Mouse (Mus musculus): ENCODE data around the gene Timm23.

Gene Timm23

DNA sequence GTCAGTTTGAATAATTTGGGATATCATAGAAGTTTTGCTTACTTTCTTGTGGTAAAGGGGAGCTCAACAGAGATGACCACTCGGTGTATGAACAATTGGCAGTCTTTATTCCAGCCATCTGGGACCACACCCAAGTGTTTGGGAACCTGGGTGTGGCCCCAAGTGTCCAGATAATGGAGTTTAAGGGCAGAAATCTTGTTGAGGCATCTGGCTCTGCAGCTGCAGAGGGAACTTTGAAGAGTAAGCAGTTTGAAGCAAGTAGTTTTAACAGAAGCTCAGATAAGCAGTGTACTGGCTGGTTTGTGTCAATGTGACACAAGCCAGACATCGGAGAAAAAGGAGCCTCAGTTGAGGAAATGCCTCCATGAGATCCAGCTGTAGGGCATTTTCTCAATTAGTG, 67.4 kb downstream of the Timm23 start:
- no peak for DNase-seq (ENCODE audit: low spot score in 2 of 2)

DNA sequence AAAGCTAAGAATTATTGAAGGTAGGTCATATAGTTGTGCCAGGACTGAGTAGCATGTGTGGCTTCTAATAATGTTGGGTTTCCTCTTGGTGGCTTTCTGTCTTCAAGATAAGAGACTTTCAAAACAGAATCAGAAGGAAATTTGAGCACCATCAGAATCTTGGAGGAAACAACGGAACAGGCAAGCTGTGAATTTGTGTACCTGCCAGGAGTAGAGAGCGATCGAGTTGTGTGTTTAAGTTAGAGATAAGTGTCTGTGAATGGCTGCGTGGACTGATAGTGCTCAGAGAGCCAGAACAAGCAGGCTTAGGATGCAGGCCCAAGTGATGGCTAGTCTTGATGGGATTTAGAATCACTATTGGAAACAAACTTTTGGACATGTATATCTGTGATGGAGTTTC, 69.9 kb downstream of the Timm23 start:
- DNase-seq (ENCODE audit: low spot score in 2 of 2) = no peak

Measured in urinary bladder, postnatal 36 days (tissue).